Mouse (Mus musculus): ENCODE data around the gene Ffar1.

Ffar1 gene

GRCm38 (mm10) chr7:30861464-30861863 is at the start of gene Ffar1:
Gene Ffar1 (minus strand): TSS chr7:30861564.
- DNase-seq (ENCODE audit: low read depth, low spot score), result no peak

- no peak for DNase-seq (ENCODE audit: low read depth, low spot score)
Observed at GRCm38 (mm10) chr7:30909773-30910172, 48.4 kb upstream of the Ffar1 start.

- DNase-seq (ENCODE audit: low read depth, low spot score), result no peak
Observed at GRCm38 (mm10) chr7:30908992-30909431, 47.6 kb upstream of the Ffar1 start.

- DNase-seq (ENCODE audit: low read depth, low spot score), result no peak
Observed at GRCm38 (mm10) chr7:30908277-30908991, 47.1 kb upstream of the Ffar1 start.

- no peak for DNase-seq (ENCODE audit: low read depth, low spot score)
Observed at GRCm38 (mm10) chr7:30904042-30904441, 42.7 kb upstream of the Ffar1 start.

GRCm38 (mm10) chr7:30895217-30895616 is 33.9 kb upstream of the Ffar1 start:
- DNase-seq (ENCODE audit: low read depth, low spot score), result no peak

GRCm38 (mm10) chr7:30892515-30892914 is 31.2 kb upstream of the Ffar1 start:
- DNase-seq (ENCODE audit: low read depth, low spot score), result no peak

- DNase-seq (ENCODE audit: low read depth, low spot score), result no peak
Observed at GRCm38 (mm10) chr7:30891746-30892145, 30.4 kb upstream of the Ffar1 start.

- no peak for DNase-seq (ENCODE audit: low read depth, low spot score)
Observed at GRCm38 (mm10) chr7:30890681-30891080, 29.3 kb upstream of the Ffar1 start.

GRCm38 (mm10) chr7:30888786-30889185 is 27.4 kb upstream of the Ffar1 start:
- DNase-seq (ENCODE audit: low read depth, low spot score), result no peak

GRCm38 (mm10) chr7:30887568-30888188 is 26.3 kb upstream of the Ffar1 start:
- no peak for DNase-seq (ENCODE audit: low read depth, low spot score)

- DNase-seq (ENCODE audit: low read depth, low spot score), result no peak
Observed at GRCm38 (mm10) chr7:30886852-30887251, 25.5 kb upstream of the Ffar1 start.

- no peak for DNase-seq (ENCODE audit: low read depth, low spot score)
Observed at GRCm38 (mm10) chr7:30884047-30884446, 22.7 kb upstream of the Ffar1 start.

GRCm38 (mm10) chr7:30881367-30881766 is 20.0 kb upstream of the Ffar1 start:
- DNase-seq (ENCODE audit: low read depth, low spot score), result no peak

GRCm38 (mm10) chr7:30880176-30880575 is 18.8 kb upstream of the Ffar1 start, which contains the start of gene Cd22:
Gene Cd22 (minus strand): TSS chr7:30880342.
- DNase-seq (ENCODE audit: low read depth, low spot score), result no peak

GRCm38 (mm10) chr7:30878950-30879349 is 17.6 kb upstream of the Ffar1 start:
- DNase-seq (ENCODE audit: low read depth, low spot score), result no peak

- DNase-seq (ENCODE audit: low read depth, low spot score), result no peak
Observed at GRCm38 (mm10) chr7:30873083-30873482, 11.7 kb upstream of the Ffar1 start.

- no peak for DNase-seq (ENCODE audit: low read depth, low spot score)
Observed at GRCm38 (mm10) chr7:30863386-30863785, 2.0 kb upstream of the Ffar1 start.

- DNase-seq (ENCODE audit: low read depth, low spot score), result peak; percentile 47
Observed at GRCm38 (mm10) chr7:30859635-30860402, 1.5 kb downstream of the Ffar1 start.

- DNase-seq (ENCODE audit: low read depth, low spot score), result peak; percentile 32
Observed at GRCm38 (mm10) chr7:30859290-30859634, 2.1 kb downstream of the Ffar1 start.

- DNase-seq (ENCODE audit: low read depth, low spot score), result no peak
Observed at GRCm38 (mm10) chr7:30857746-30858145, 3.6 kb downstream of the Ffar1 start.

- DNase-seq (ENCODE audit: low read depth, low spot score), result no peak
Observed at GRCm38 (mm10) chr7:30856078-30856477, 5.3 kb downstream of the Ffar1 start, which contains the start of gene Ffar3. Gene Ffar3 (minus strand): TSS chr7:30856178.

Measured in brain, embryonic 18.5 days (tissue).